Mouse (Mus musculus): ENCODE measurements around the gene Cfap99. TPM values are rescaled to one million over a fixed set of nuclear protein-coding genes. Genes with fewer than 3 reads are reported as not detected.

Cfap99 gene
- polyA plus RNA-seq, 1 experiment from 2014 or later: 0.43 TPM

- Histone ChIP-seq H3K9ac (ENCODE audit: low read length) (no peak overlapping the region), H3K4me1 (replicated peaks; ENCODE audit: control insufficient read depth, insufficient read depth, low read length) (no peaks in the 10 kb centered on the region), H3K27me3 (ENCODE audit: control insufficient read depth, insufficient read depth, low read depth, low read length) (no peaks in the 10 kb centered on the region), H3K36me3 (ENCODE audit: control insufficient read depth, insufficient read depth, low read length) (no peaks in the 10 kb centered on the region), H3K4me3 (ENCODE audit: low read length) (no peak overlapping the region), H3K9me3 (ENCODE audit: control insufficient read depth, low read length) (no peaks in the 10 kb centered on the region), H3K4me2 (ENCODE audit: low read depth, low read length) (no peak overlapping the region), H3K27ac (ENCODE audit: low read length) (no peak overlapping the region)
- 79% methylated on average over 10 of the region's 10 CpGs for WGBS
- ATAC-seq (ENCODE audit: low read depth): no peak
Measured at GRCm38 (mm10) chr5:34274676-34275293, 13.6 kb upstream of the Cfap99 start.

- Histone ChIP-seq H3K4me2 (ENCODE audit: low read depth, low read length) (no peak overlapping the region), H3K4me1 (replicated peaks; ENCODE audit: control insufficient read depth, insufficient read depth, low read length) (no peaks in the 10 kb centered on the region), H3K4me3 (ENCODE audit: low read length) (no peak overlapping the region), H3K9ac (ENCODE audit: low read length) (no peak overlapping the region), H3K36me3 (ENCODE audit: control insufficient read depth, insufficient read depth, low read length) (no peaks in the 10 kb centered on the region), H3K9me3 (ENCODE audit: control insufficient read depth, low read length) (no peaks in the 10 kb centered on the region), H3K27me3 (ENCODE audit: control insufficient read depth, insufficient read depth, low read depth, low read length) (no peaks in the 10 kb centered on the region), H3K27ac (ENCODE audit: low read length) (no peak overlapping the region)
- 55% methylated on average over 7 of the region's 7 CpGs for WGBS
- no peak for ATAC-seq (ENCODE audit: low read depth)
Measured at GRCm38 (mm10) chr5:34276191-34276590, 12.2 kb upstream of the Cfap99 start.

- H3K27ac ChIP-seq (ENCODE audit: low read length): no peak overlapping the region
- no peaks in the 10 kb centered on the region for H3K36me3 ChIP-seq (ENCODE audit: control insufficient read depth, insufficient read depth, low read length)
- no peak for ATAC-seq (ENCODE audit: low read depth)
- H3K4me2 ChIP-seq (ENCODE audit: low read depth, low read length): no peak overlapping the region
- 53% methylated on average over 6 of the region's 6 CpGs for WGBS
- H3K9ac ChIP-seq (ENCODE audit: low read length): no peak overlapping the region
- H3K9me3 ChIP-seq (ENCODE audit: control insufficient read depth, low read length): no peaks in the 10 kb centered on the region
- H3K4me1 ChIP-seq (replicated peaks; ENCODE audit: control insufficient read depth, insufficient read depth, low read length): no peaks in the 10 kb centered on the region
- no peak overlapping the region for H3K4me3 ChIP-seq (ENCODE audit: low read length)
- H3K27me3 ChIP-seq (ENCODE audit: control insufficient read depth, insufficient read depth, low read depth, low read length): no peaks in the 10 kb centered on the region
Measured at GRCm38 (mm10) chr5:34276746-34277145, 11.7 kb upstream of the Cfap99 start.

- no peak overlapping the region for H3K4me2 ChIP-seq (ENCODE audit: low read depth, low read length)
- no peak for ATAC-seq (ENCODE audit: low read depth)
- H3K27me3 ChIP-seq (ENCODE audit: control insufficient read depth, insufficient read depth, low read depth, low read length): no peaks in the 10 kb centered on the region
- no peak overlapping the region for H3K9ac ChIP-seq (ENCODE audit: low read length)
- H3K27ac ChIP-seq (ENCODE audit: low read length): no peak overlapping the region
- no peaks in the 10 kb centered on the region for H3K4me1 ChIP-seq (replicated peaks; ENCODE audit: control insufficient read depth, insufficient read depth, low read length)
- no peaks in the 10 kb centered on the region for H3K9me3 ChIP-seq (ENCODE audit: control insufficient read depth, low read length)
- no peak overlapping the region for H3K4me3 ChIP-seq (ENCODE audit: low read length)
- no peaks in the 10 kb centered on the region for H3K36me3 ChIP-seq (ENCODE audit: control insufficient read depth, insufficient read depth, low read length)
- 58% methylated on average over 4 of the region's 4 CpGs for WGBS
Measured at GRCm38 (mm10) chr5:34278058-34278457, 10.3 kb upstream of the Cfap99 start.

GRCm38 (mm10) chr5:34279214-34279613 is 9.2 kb upstream of the Cfap99 start:
- H3K4me2 ChIP-seq (ENCODE audit: low read depth, low read length): no peak overlapping the region
- H3K9ac ChIP-seq (ENCODE audit: low read length): no peak overlapping the region
- ATAC-seq (ENCODE audit: low read depth): no peak
- no peaks in the 10 kb centered on the region for H3K27me3 ChIP-seq (ENCODE audit: control insufficient read depth, insufficient read depth, low read depth, low read length)
- no peaks in the 10 kb centered on the region for H3K9me3 ChIP-seq (ENCODE audit: control insufficient read depth, low read length)
- WGBS: 80% methylated on average over 9 of the region's 9 CpGs
- no peaks in the 10 kb centered on the region for H3K4me1 ChIP-seq (replicated peaks; ENCODE audit: control insufficient read depth, insufficient read depth, low read length)
- H3K27ac ChIP-seq (ENCODE audit: low read length): no peak overlapping the region
- H3K4me3 ChIP-seq (ENCODE audit: low read length): no peak overlapping the region
- H3K36me3 ChIP-seq (ENCODE audit: control insufficient read depth, insufficient read depth, low read length): no peaks in the 10 kb centered on the region

- Histone ChIP-seq H3K27me3 (ENCODE audit: control insufficient read depth, insufficient read depth, low read depth, low read length) (peaks cover 8% of the 10 kb centered on the region; the same call in 1 of the 2 replicates), H3K4me1 (replicated peaks; ENCODE audit: control insufficient read depth, insufficient read depth, low read length) (no peaks in the 10 kb centered on the region), H3K27ac (ENCODE audit: low read length) (no peak overlapping the region), H3K4me3 (ENCODE audit: low read length) (no peak overlapping the region), H3K9me3 (ENCODE audit: control insufficient read depth, low read length) (no peaks in the 10 kb centered on the region), H3K4me2 (ENCODE audit: low read depth, low read length) (no peak overlapping the region), H3K36me3 (ENCODE audit: control insufficient read depth, insufficient read depth, low read length) (no peaks in the 10 kb centered on the region), H3K9ac (ENCODE audit: low read length) (no peak overlapping the region)
- no peak for ATAC-seq (ENCODE audit: low read depth)
- WGBS: 40% methylated on average over 7 of the region's 7 CpGs
Measured at GRCm38 (mm10) chr5:34280976-34281375, 7.4 kb upstream of the Cfap99 start.

GRCm38 (mm10) chr5:34283355-34283754 is 5.0 kb upstream of the Cfap99 start:
- H3K4me1 ChIP-seq (replicated peaks; ENCODE audit: control insufficient read depth, insufficient read depth, low read length): peaks cover 16% of the 10 kb centered on the region
- H3K36me3 ChIP-seq (ENCODE audit: control insufficient read depth, insufficient read depth, low read length): no peaks in the 10 kb centered on the region
- no peak overlapping the region for H3K4me3 ChIP-seq (ENCODE audit: low read length)
- no peaks in the 10 kb centered on the region for H3K9me3 ChIP-seq (ENCODE audit: control insufficient read depth, low read length)
- no peak overlapping the region for H3K4me2 ChIP-seq (ENCODE audit: low read depth, low read length)
- no peak for ATAC-seq (ENCODE audit: low read depth)
- WGBS: 79% methylated on average over 5 of the region's 5 CpGs
- H3K27me3 ChIP-seq (ENCODE audit: control insufficient read depth, insufficient read depth, low read depth, low read length): peaks cover 31% of the 10 kb centered on the region
- H3K27ac ChIP-seq (ENCODE audit: low read length): no peak overlapping the region
- H3K9ac ChIP-seq (ENCODE audit: low read length): no peak overlapping the region

- H3K27me3 ChIP-seq (ENCODE audit: control insufficient read depth, insufficient read depth, low read depth, low read length): peaks cover 38% of the 10 kb centered on the region
- H3K9ac ChIP-seq (ENCODE audit: low read length): no peak overlapping the region
- no peak overlapping the region for H3K4me3 ChIP-seq (ENCODE audit: low read length)
- ATAC-seq (ENCODE audit: low read depth): no peak
- peaks cover 19% of the 10 kb centered on the region for H3K4me1 ChIP-seq (replicated peaks; ENCODE audit: control insufficient read depth, insufficient read depth, low read length)
- 21% methylated on average over 3 of the region's 3 CpGs for WGBS
- H3K4me2 ChIP-seq (ENCODE audit: low read depth, low read length): no peak overlapping the region
- no peak overlapping the region for H3K27ac ChIP-seq (ENCODE audit: low read length)
- H3K36me3 ChIP-seq (ENCODE audit: control insufficient read depth, insufficient read depth, low read length): no peaks in the 10 kb centered on the region
- H3K9me3 ChIP-seq (ENCODE audit: control insufficient read depth, low read length): no peaks in the 10 kb centered on the region
Measured at GRCm38 (mm10) chr5:34284156-34284750, 4.1 kb upstream of the Cfap99 start.

- H3K36me3 ChIP-seq (ENCODE audit: control insufficient read depth, insufficient read depth, low read length): no peaks in the 10 kb centered on the region
- no peak overlapping the region for H3K27ac ChIP-seq (ENCODE audit: low read length)
- WGBS: 84% methylated on average over 2 of the region's 2 CpGs
- H3K4me1 ChIP-seq (replicated peaks; ENCODE audit: control insufficient read depth, insufficient read depth, low read length): peaks cover 19% of the 10 kb centered on the region
- peaks cover 47% of the 10 kb centered on the region for H3K27me3 ChIP-seq (ENCODE audit: control insufficient read depth, insufficient read depth, low read depth, low read length)
- no peak overlapping the region for H3K9ac ChIP-seq (ENCODE audit: low read length)
- H3K4me2 ChIP-seq (ENCODE audit: low read depth, low read length): no peak overlapping the region
- no peaks in the 10 kb centered on the region for H3K9me3 ChIP-seq (ENCODE audit: control insufficient read depth, low read length)
- no peak overlapping the region for H3K4me3 ChIP-seq (ENCODE audit: low read length)
- ATAC-seq (ENCODE audit: low read depth): no peak
Measured at GRCm38 (mm10) chr5:34285285-34285684, 3.1 kb upstream of the Cfap99 start.

Measured in lung, embryonic 16.5 days (tissue).